Mouse (Mus musculus) olfactory bulb, adult 2 months (tissue): ENCODE results near the gene Tpcn2.

ENCODE experiments used
- CTCF ChIP-seq: fragments of 200-500 bp; IDR thresholded peaks from 2 replicates; pipeline ENCODE4 v1.5.1; 2012; ENCODE audit warnings: low read depth, mild to moderate bottlenecking, low read length, moderate library complexity; ENCODE audit not compliant: insufficient read depth
- POLR2A ChIP-seq: fragments of 200-500 bp; IDR thresholded peaks from 2 replicates; pipeline ENCODE4 v1.6.1; 2012; ENCODE audit warnings: mild to moderate bottlenecking, low read depth, low read length, moderate library complexity; ENCODE audit not compliant: insufficient read depth

DNA sequence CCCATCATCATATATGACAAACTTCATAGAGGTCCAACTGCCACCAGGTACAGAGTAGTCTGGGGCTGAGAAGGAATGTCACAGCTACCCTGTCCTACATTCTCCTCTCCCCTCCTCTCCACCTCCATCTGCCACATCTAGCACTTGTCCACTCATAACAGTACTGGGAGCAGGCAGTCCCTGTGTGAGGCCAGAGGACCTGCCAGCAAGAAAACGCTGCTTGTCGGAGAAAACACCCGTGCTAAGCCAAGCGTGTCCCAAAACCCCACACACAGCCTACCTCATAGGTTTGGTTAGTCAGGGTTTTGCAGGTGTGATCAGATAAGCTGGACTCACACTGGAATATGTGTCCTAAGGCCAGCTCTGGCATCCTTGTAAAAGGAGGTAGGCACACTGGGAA, 42.9 kb downstream of the Tpcn2 start:
- no peak for TF ChIP-seq CTCF
- no peak for TF ChIP-seq POLR2A
